Mouse (Mus musculus) layer of hippocampus, adult 11-12 months (tissue): ENCODE data around the gene Tnks1bp1.
A peak's percentile ranks its signal among the peaks of the same experiment; 100 is the strongest.

Experiments
- DNase-seq: peaks from one replicate; pipeline ENCODE4 v3.0.0; 2022; ENCODE audit warnings: low spot score

Tnks1bp1 gene

GRCm38 (mm10) chr2:85091325-85091724 lies 43.5 kb downstream of the Tnks1bp1 start:
- DNase-seq = no peak

- DNase-seq = no peak
Observed at GRCm38 (mm10) chr2:85093376-85093775, 45.6 kb downstream of the Tnks1bp1 start.

DNA sequence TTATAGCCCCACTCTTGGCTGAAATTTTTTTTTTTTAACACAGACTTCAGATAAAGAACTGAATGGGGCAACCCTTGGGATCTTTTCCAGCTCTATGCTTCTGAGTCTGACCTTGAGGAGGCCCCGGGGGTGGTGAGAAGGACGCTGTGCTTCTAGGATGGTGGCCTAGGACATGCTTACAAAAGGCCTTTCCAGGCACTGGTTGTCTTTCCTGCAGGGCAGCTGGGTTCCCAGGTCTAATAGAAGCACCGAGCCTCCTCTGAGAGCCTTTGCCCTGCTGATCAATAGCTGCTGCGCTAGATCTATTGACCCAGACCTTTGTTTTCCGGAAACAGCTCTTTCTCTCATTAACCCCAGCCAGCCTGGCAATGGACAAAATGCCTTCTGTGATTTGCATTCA lies 48.1 kb downstream of the Tnks1bp1 start:
- no peak for DNase-seq

GRCm38 (mm10) chr2:85098014-85098413 lies 50.2 kb downstream of the Tnks1bp1 start:
- DNase-seq = no peak

DNA sequence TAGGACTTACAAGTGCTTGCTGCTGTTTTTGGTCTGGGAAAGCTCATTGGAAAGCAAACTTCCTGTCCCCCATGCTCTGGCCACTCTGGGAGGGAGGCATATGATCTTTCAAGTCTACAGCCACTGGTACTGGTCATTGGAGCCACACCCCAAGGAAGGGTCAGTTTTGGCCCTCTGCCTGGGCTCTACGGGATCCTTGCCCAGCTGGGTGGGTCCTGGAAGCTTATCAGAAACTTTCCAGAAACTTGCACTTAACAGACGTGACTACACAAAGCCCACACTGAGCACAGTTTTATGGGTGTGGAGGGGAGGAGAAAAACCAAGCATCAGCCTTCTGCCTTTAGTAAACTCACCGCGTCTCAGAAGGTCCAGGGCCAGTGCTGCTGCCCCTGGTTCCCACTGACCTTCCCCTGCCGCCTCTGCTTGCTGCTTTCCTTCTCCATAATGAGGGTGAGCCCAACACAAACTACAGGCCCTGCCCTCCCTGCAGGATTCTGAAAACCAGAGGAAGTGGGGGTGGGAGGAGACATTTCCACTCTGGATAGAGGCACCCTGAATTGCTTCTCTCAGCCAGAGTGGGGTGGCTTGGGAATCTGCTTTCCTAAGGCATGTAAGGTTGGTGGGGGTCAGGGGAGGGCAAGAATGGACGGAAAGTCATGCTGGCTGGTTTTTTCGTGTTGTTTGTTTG lies 51.1 kb downstream of the Tnks1bp1 start:
- no peak for DNase-seq

GRCm38 (mm10) chr2:85103201-85103600 lies 55.4 kb downstream of the Tnks1bp1 start:
- DNase-seq = no peak

GRCm38 (mm10) chr2:85105426-85106013 lies 57.7 kb downstream of the Tnks1bp1 start:
- DNase-seq = no peak

DNA sequence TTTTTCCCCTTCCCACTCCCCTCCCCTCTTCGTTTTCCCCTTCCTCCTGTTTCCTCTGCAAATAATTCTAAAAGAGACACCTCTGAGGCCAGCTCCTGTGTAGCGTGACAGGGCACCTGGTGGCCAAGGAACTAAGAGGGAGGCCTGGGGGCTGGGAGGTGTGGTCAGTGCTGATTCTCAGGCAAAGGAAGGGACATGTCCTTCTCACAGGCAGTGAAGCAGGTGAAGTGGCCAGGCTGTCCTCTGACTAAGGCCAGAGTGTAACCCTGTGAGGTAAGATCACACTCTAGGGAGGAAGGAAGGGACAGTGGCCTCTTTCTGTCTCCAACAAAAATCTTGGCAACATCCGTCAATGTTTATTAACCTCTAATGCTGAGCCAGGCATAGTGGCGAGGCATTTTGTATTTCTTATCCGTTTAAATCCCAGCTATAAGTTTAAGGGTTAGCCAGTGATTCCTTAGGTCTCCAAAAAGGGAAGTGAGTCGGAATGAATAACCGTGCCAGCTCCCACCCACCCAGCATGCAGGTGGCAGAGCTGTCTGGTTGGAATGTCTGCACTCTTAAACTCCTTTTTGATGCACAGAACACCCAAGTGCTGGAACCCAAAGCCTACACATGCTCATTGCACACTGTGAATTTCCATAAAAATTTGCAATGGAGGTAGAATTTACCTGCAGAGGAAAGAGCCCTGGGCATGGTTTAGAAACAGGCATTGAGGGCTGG lies 58.4 kb downstream of the Tnks1bp1 start:
- DNase-seq = no peak

GRCm38 (mm10) chr2:85106941-85107340 lies 59.1 kb downstream of the Tnks1bp1 start:
- DNase-seq = no peak

DNA sequence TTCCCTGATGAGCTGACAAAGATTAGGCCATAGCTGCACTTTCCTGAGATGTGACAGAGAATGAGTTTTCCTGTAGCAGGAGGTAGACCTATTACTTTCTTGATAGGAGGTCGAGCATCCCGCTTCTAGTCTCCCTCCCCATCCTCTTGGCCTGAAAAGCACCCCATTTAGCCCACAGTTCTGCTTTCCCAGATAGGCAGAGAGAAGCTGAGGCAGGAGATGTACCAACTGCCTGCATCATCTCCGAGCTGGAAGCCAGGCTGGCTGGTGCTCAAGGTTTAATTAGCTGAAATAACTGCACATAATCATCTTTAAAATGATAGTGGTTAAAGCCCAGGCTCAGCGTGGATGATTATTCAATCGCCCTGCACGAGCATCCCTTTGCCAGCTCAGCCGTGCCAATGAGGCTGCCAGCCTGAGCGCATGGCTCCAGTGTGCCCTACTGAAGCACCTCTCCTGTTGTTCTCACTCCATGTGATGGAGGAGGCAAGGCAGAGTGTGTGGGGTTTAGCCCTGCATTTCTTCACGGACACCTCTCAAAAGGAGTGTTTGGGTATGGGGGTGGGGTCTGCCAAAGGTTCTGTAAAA lies 62.6 kb downstream of the Tnks1bp1 start:
- peak; percentile 41 for DNase-seq
